Comparison of ENCODE assay signal across 18 mouse cellular contexts in genomic region chr17:87879484-87880225, GRCm38 (mm10). TPM values are rescaled to one million over a fixed set of nuclear protein-coding genes. Genes with fewer than 3 reads are reported as not detected.
A peak's percentile ranks its signal among the peaks of the same experiment; 100 is the strongest.
DNase-seq lines count a peak whose midpoint lies in the region; ATAC-seq and TF ChIP-seq lines count a peak whose summit lies in the region.
"Had no signal": no experiment of that assay in that cellular context is flagged by ENCODE, and none has a peak within 500 bp of the region (broad histone marks: within the 10 kb centered on the region; RNA-seq: fewer than 3 reads in every experiment).

No protein-coding gene starts in this region.

- no peak overlapping the region for H3K9ac ChIP-seq in liver, embryonic 11.5 days (ENCODE audit: low read depth, low read length)
- H3K9ac ChIP-seq in forebrain, embryonic 14.5 days (ENCODE audit: low read length): no peak overlapping the region
- no peak overlapping the region for H3K9ac ChIP-seq in midbrain, postnatal 0 days (replicated peaks; ENCODE audit: low read length, poor library complexity, severe bottlenecking)
- H3K9ac ChIP-seq: embryonic facial prominence, embryonic 13.5 days had no signal

- no peaks in the 10 kb centered on the region for H3K27me3 ChIP-seq in liver, embryonic 11.5 days (replicated peaks; ENCODE audit: control insufficient read depth, insufficient read depth, low read length)
- H3K27me3 ChIP-seq in forebrain, embryonic 14.5 days (replicated peaks; ENCODE audit: control insufficient read depth, insufficient read depth, low read length): no peaks in the 10 kb centered on the region
- H3K27me3 ChIP-seq in midbrain, postnatal 0 days (ENCODE audit: insufficient read depth, low read length): no peaks in the 10 kb centered on the region
- H3K27me3 ChIP-seq: embryonic facial prominence, embryonic 13.5 days had no signal

- no peak overlapping the region for H3K4me3 ChIP-seq in liver, embryonic 11.5 days (ENCODE audit: low read depth, low read length)
- H3K4me3 ChIP-seq in forebrain, embryonic 14.5 days (ENCODE audit: low read depth, low read length): no peak overlapping the region
- H3K4me3 ChIP-seq in midbrain, postnatal 0 days (ENCODE audit: low read depth, low read length): no peak overlapping the region
- H3K4me3 ChIP-seq: embryonic facial prominence, embryonic 13.5 days had no signal

- no peaks in the 10 kb centered on the region for H3K9me3 ChIP-seq in liver, embryonic 11.5 days (ENCODE audit: control insufficient read depth, low read length)
- no peaks in the 10 kb centered on the region for H3K9me3 ChIP-seq in forebrain, embryonic 14.5 days (replicated peaks; ENCODE audit: control insufficient read depth, low read length)
- H3K9me3 ChIP-seq in midbrain, postnatal 0 days (ENCODE audit: low read length): no peaks in the 10 kb centered on the region
- H3K9me3 ChIP-seq: embryonic facial prominence, embryonic 13.5 days; G1E had no signal

- H3K36me3 ChIP-seq in liver, embryonic 11.5 days (ENCODE audit: control insufficient read depth, insufficient read depth, low read length): no peaks in the 10 kb centered on the region
- H3K36me3 ChIP-seq in forebrain, embryonic 14.5 days (ENCODE audit: control insufficient read depth, insufficient read depth, low read length): no peaks in the 10 kb centered on the region
- H3K36me3 ChIP-seq in midbrain, postnatal 0 days (ENCODE audit: insufficient read depth, low read length): no peaks in the 10 kb centered on the region
- H3K36me3 ChIP-seq: embryonic facial prominence, embryonic 13.5 days; G1E had no signal

- peak; percentile 23 for DNase-seq in embryo, embryonic 11 days
- DNase-seq in embryo, embryonic 10 days (ENCODE audit: low spot score): no peak
- peak; percentile 29 for DNase-seq in liver, embryonic 11.5 days (ENCODE audit: low spot score)
- DNase-seq in liver: no peak
- peak; percentile 63 for DNase-seq in forebrain, embryonic 14.5 days (ENCODE audit: low spot score)
- DNase-seq in midbrain, postnatal 0 days (ENCODE audit: low spot score): peak; percentile 34
- no peak for DNase-seq in left cerebral cortex, postnatal 36 days (ENCODE audit: low spot score in 2 of 2)
- no peak for DNase-seq in right cerebral cortex, postnatal 14 days
- DNase-seq: layer of hippocampus, adult 9-11 months had no signal

- 74% methylated on average over 9 of the region's 9 CpGs for WGBS in liver, embryonic 11.5 days
- WGBS in forebrain, embryonic 14.5 days: 23% methylated on average over 9 of the region's 9 CpGs
- WGBS in midbrain, postnatal 0 days: 32% methylated on average over 9 of the region's 9 CpGs

- no peak for ATAC-seq in liver, embryonic 11.5 days (replicated peaks; ENCODE audit: low FRiP score)
- peak; percentile 53 for ATAC-seq in forebrain, embryonic 14.5 days
- ATAC-seq in midbrain, postnatal 0 days (ENCODE audit: low FRiP score): no peak
- ATAC-seq: activated CD4-positive, CD25-positive, alpha-beta regulatory T cell, adult 4 months had no signal

- no peak overlapping the region for H3K4me2 ChIP-seq in liver, embryonic 11.5 days
- no peak overlapping the region for H3K4me2 ChIP-seq in forebrain, embryonic 14.5 days (ENCODE audit: low read length)
- no peak overlapping the region for H3K4me2 ChIP-seq in midbrain, postnatal 0 days (ENCODE audit: low read depth, low read length, poor library complexity, severe bottlenecking)
- H3K4me2 ChIP-seq: embryonic facial prominence, embryonic 13.5 days had no signal

- TF ChIP-seq CTCF in midbrain, postnatal 0 days (IDR thresholded peaks at IDR 0.05): no peak

- H3K4me1 ChIP-seq in liver, embryonic 11.5 days (replicated peaks; ENCODE audit: control insufficient read depth, insufficient read depth, low read length): no peaks in the 10 kb centered on the region; the same call in 1 of the 2 replicates
- peaks cover 9% of the 10 kb centered on the region for H3K4me1 ChIP-seq in forebrain, embryonic 14.5 days (ENCODE audit: control insufficient read depth, insufficient read depth, low read length)
- no peaks in the 10 kb centered on the region for H3K4me1 ChIP-seq in midbrain, postnatal 0 days (ENCODE audit: insufficient read depth, low read length)

- H3K27ac ChIP-seq in liver, embryonic 11.5 days (ENCODE audit: low read depth, low read length): no peak overlapping the region
- H3K27ac ChIP-seq in forebrain, embryonic 14.5 days (ENCODE audit: low read depth, low read length): no peak overlapping the region
- H3K27ac ChIP-seq in midbrain, postnatal 0 days (ENCODE audit: low read depth, low read length): no peak overlapping the region
- H3K27ac ChIP-seq: embryonic facial prominence, embryonic 13.5 days had no signal

- intact Hi-C loops in left cerebral cortex, postnatal 36 days (cut with DNase I): no loop called here

RNA-seq across cellular contexts. Expression of gene Rpl36-ps4, which starts 41.1 kb away (rescaled TPM):
- not detected in 2 replicates for polyA plus RNA-seq in liver, embryonic 11.5 days (2014; fragmentation: Nextera tagmentation; extraction: Ambion mirVana)
- not detected in 2 replicates for polyA plus RNA-seq in forebrain, embryonic 14.5 days (2014; fragmentation: Nextera tagmentation; extraction: Ambion mirVana)
- not detected in 2 replicates for total RNA-seq in midbrain, postnatal 0 days (2014; rRNA removed)
- not detected in 2 replicates for polyA plus RNA-seq in midbrain, postnatal 0 days (2015; fragmentation: Nextera tagmentation; extraction: Ambion mirVana)
- total RNA-seq in left cerebral cortex, postnatal 36 days (2021): not detected
- total RNA-seq: G1E; gastrocnemius, adult 8-10 months; liver, adult 2 months; neutrophil, adult 5-6 weeks had no signal
- polyA plus RNA-seq: activated CD4-positive, CD25-positive, alpha-beta regulatory T cell, adult 4 months; embryonic facial prominence, embryonic 13.5 days; G1E; heart, embryonic 14.5 days; intestine, embryonic 14.5 days; liver, adult 2 months; stomach, embryonic 16.5 days had no signal

Comparison
In these comparisons a context has a peak if more than half of its experiments do, and no peak if none do; other contexts are left out.
1. DNase-seq: peak in embryo, embryonic 11 days (single experiment), liver, embryonic 11.5 days (single experiment), forebrain, embryonic 14.5 days (single experiment) and midbrain, postnatal 0 days (single experiment); none in embryo, embryonic 10 days (single experiment), liver (single experiment), left cerebral cortex, postnatal 36 days (0 of 2) and right cerebral cortex, postnatal 14 days (single experiment).